Mouse (Mus musculus): ENCODE data around the gene Cmip.

Cmip gene

GRCm38 (mm10) chr8:117328758-117329157 is 71.9 kb downstream of the Cmip start:
- no peak for DNase-seq

DNA sequence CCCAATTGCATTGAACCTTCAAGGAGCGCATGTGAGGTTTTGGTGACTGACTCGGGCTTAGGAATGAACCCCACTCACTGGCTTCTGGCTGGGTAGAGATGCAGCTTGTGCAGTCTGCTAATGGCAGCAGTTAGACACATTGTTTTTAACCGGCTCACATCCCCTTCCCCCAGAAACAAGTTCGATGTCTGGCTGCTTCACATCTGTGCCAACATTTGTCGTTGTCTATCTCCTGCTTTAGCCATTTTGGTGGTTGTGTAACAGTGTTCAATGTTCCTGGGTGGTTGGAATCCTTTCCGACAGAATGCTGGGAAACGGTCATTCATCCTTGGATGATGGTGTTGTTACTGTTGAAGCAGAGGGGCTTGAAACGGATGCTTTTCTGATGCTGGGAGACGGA is 72.3 kb downstream of the Cmip start:
- DNase-seq, result no peak

- DNase-seq, result no peak
Observed at GRCm38 (mm10) chr8:117329903-117330302, 73.0 kb downstream of the Cmip start.

- DNase-seq, result no peak
Observed at GRCm38 (mm10) chr8:117332229-117333010, 75.6 kb downstream of the Cmip start.

- no peak for DNase-seq
Observed at GRCm38 (mm10) chr8:117333619-117334018, 76.8 kb downstream of the Cmip start.

- DNase-seq, result no peak
Observed at GRCm38 (mm10) chr8:117334058-117334747, 77.3 kb downstream of the Cmip start.

DNA sequence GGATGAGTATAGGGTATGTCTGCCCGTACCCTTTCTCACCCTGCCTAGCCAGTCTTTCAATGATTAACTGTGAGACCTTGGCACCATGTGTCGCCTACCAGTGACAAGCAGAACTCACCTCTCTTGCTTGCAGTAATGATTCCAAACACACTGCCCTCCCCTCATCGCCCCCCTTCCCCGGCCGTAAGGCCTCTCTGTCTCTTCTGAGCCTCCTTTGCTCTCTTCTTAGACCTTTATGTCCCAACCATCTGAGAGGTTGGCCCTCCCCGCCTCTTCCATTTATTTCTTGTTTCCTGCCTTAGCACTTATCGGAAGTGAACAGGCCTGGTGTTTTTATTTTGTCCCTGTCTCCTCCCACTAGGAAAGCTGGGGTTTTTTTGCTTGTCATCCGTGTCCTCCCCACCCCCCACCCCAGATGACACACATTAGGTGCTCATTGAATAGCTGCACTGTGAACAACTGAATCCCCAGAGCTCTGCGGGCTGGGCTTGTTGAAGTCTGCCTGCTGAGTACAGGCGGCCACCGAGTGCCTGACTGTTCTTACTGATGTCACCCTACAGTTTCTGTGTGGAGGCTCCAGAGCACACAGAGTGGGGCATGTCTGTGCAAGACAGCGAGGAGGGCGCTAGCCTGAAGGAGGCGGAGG is 78.0 kb downstream of the Cmip start:
- no peak for DNase-seq

GRCm38 (mm10) chr8:117335423-117335822 is 78.6 kb downstream of the Cmip start:
- no peak for DNase-seq

GRCm38 (mm10) chr8:117337188-117337587 is 80.3 kb downstream of the Cmip start:
- no peak for DNase-seq

- no peak for DNase-seq
Observed at GRCm38 (mm10) chr8:117338678-117339077, 81.8 kb downstream of the Cmip start.

DNA sequence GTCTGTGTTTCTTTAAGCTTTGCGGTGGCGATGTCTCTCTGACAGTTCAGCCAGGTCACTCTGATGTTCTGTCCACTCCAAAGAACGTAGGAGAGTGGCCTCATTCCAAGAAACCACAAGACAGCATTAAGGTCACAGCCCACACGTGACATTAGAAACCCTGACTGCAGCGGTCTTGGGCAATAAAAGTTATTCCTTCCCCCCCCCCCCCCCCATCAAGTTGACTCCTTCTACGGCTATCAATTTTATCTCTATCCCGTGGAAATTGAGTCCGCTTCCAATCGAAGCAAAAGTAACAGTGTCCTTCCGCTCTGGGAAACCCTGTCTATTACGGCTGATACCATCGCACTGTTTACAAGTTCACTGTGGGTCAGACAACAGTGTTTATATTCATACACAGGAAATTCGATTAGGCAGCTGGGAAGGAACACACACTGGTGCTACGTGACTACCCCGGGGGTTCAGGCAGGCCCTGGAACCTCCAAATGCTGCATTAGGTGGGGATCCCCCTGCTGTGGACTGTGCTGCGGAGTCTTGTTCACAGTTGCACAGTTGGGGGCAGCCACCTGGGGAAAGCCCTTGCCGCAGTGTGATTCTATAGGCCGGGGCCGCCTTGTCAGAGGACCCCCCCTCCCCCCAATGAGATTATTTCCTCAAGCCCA is 82.6 kb downstream of the Cmip start:
- no peak for DNase-seq

- DNase-seq, result no peak
Observed at GRCm38 (mm10) chr8:117339958-117340651, 83.2 kb downstream of the Cmip start.

DNA sequence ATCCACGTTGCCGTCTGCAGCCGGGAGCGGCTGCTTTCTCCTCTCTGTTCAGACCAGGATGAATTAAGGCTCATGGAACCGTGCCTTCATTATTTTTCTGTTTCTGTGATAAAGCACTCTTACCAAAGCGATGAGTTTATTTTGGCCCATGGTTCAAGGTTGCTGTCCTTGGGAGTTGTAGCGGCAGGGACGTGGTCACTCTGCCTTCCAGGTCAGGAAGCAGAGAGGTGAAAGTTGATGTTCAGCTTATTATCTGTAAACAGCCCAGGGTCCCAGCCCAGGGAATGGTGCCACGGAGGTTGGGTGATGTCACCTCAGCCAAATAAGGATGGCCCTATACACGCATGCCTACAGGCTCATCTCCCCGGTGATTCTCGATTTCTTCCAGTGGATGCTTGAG is 83.9 kb downstream of the Cmip start:
- no peak for DNase-seq

DNA sequence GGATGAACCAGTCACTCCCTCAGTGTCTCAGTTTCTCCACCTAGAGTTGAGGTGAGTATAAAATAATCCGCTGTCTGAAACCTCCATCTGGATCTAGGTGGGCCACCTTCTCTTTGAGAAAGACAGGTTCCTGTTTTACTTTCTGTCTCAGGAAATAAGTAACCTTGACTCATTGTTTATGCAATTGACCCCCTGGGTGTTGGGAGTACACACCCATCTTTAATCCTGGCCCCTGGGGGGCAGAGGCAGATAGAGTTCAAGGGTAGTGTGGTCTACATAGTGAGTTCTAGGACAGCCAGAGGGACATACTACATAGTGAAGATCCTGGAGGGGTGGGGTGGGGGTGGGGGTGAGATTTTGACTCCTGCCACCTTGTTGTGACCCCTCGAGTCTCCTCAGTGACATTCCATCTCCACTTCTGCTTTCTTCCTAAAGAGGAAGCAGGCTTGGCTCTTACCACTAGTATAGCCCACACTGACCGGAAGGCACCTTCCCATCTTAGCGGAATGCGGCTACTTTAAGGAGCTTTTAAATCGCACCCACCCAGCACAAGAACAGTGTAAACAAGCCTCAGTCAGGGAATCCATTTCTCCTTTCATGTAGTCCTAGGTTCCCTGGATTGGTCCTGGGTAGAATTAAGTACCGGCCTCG is 86.0 kb downstream of the Cmip start:
- no peak for DNase-seq

DNA sequence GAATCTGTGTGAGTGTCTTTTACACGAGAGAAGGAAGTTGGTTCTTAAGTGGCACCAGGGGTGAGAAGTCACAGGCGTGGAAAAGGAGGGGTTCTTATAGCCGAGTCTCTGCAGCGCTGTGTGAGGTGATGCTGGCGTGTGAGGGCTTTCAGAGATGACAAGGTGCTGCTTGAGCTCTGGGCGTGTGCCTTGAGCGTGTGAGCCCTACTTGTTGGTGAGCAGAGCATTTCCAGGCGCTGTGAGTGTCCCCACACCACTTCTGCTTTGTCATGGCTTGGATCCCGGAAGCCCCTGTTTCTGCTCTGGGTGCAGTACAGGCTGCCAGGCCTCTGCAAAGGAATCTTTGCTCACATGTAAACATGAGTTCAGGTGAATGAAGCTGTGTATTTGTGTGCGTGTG is 86.6 kb downstream of the Cmip start:
- no peak for DNase-seq

GRCm38 (mm10) chr8:117344899-117345298 is 88.0 kb downstream of the Cmip start:
- no peak for DNase-seq

DNA sequence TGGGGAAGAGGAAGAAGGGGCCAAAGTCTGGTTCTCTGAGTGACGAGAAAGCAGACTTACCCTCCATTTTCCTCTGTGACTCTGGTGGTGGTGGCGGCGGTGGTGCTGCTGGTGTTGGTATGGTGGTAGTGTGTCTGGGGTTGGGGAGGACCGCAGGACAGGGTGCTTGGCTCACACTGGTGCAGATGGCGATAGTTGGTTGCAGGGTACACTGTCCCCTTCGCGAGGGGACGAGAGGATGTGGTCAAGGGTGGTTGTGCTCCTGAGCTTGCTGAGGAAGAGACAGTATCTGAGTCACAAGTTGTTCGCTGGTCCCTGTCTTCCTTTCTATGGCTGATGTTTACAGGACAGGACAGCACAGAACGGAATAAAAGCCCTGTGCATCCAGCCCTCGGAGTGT is 88.5 kb downstream of the Cmip start:
- DNase-seq, result no peak

- no peak for DNase-seq
Observed at GRCm38 (mm10) chr8:117347556-117347955, 90.7 kb downstream of the Cmip start.

DNA sequence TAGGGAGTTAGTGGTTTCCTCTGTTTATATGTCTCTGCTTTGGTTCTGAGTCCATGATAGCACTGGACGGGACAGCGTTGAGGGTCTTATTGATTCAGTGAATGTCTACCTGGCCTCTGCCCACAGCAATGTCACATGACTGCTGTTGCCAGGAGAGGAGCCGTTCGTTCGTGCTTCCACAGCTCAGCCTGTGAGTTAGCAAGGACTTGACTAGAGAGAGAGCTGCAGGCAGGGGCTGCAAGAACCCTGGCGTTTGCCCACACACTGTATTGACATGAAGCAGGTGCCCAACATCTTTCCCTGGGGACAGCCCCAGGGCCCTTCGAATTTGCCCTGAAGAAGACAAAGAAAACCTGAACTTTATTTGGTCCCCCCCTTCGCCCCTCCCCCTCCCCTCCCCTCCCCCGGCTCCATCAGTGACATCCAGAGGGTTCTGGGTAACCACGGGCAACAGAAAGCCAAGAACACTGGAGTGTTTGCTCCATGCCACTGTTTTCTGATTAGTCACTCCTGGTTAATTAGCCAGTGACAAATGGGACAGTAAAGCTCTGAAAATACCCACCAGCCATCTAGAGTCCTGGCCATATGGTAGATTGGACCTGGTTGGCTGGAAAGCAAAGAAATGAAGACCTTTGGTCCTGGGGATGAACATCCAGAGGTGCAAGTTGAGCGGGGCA is 92.0 kb downstream of the Cmip start:
- no peak for DNase-seq

DNA sequence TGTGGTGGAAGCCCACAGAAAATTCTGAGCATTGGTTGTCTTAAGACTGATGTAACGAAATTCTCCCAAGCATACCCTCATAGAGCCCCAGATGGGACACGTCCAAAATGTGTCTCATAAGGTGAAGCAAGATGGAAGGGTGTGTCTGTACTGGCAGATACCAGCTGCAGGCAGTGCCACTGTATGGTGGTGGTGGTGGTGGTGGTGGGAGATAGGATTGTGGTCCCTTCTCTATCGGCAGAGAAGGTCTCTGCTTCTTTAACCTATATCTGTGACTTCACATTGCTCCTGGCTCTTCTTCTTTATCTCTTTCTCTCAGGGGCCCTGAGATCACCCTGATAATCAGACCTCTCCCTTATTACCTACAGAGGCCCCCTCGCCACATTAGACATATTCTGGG is 92.7 kb downstream of the Cmip start:
- no peak for DNase-seq

GRCm38 (mm10) chr8:117352098-117352497 is 95.2 kb downstream of the Cmip start:
- no peak for DNase-seq

Measured in thymus, postnatal 14 days (tissue).